Mouse (Mus musculus): ENCODE measurements around the gene Lrrc45.
A peak's percentile ranks its signal among the peaks of the same experiment; 100 is the strongest.
"Not testable (repeated sequence)": the region's sequence is repeated elsewhere in the genome, so short reads cannot be mapped to it uniquely, and the experiment has no call there.

Gene Lrrc45

DNA sequence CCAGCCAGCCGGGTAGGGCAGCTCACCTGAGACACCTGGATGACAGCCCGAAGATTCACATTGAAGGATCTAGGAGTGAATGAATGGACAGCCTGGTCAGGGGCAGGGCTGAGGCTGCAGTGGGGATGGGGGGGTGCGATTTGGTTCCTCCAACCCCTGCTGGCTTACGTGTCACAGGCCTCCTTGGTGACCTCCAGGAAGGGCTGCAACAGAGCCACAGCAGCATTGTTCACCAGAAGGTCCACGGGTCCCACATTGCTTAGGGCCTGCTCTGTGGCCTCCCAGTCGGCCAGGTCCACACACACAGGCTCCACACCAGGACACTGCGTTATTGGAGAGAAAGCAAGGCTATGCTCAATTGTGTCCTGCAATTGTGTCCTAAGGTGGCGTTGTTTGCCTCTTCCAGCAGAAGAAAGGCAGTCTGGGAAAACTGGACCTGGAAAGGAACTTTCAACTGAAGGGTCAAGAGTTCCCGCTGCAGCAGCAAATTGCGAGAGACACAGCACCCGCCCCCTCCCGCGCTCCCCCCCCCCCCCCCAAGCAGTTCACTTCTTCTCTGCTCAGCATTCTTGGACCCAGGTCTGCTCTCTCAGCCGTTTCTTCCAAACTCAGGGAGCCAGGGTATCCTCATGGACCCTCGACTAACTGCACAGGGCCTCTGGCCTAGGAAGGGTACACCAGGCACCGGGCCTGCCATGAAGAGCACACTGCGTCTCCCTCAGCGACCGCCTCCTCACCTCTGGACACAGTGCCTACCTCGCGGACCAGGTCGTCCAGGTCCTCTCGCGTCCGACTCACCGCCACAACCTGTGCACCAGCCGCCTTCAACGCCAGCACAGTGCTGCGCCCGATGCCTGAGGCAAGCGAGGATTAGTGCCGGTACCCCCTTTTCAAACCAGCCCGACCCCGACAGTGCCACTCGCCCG, 12.8 kb downstream of the Lrrc45 start:
- DNase-seq (ENCODE audit: low read depth, low spot score), result no peak

DNA sequence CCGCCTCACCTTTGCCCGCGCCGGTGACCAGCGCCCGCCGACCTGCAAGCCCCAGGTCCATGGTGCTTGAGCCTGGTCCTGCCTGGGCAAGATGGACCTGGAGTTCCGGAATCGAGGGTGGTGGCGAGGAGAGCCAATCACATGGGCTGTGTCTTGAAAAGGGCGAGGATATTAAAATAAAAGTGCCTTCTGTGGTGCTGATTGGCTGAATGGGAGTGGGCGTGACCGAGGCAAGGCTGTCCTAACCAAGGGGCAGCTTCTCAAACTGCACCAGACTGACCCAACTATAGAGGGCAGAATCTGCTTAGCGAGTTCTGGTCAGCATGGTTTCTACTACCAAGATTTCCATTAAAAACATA, 13.4 kb downstream of the Lrrc45 start, which contains the start of gene Dcxr:
TSS of gene Dcxr (minus strand) at position 113 of the 359 bp plus-strand sequence.
- DNase-seq (ENCODE audit: low read depth, low spot score), result peak; percentile 82

DNA sequence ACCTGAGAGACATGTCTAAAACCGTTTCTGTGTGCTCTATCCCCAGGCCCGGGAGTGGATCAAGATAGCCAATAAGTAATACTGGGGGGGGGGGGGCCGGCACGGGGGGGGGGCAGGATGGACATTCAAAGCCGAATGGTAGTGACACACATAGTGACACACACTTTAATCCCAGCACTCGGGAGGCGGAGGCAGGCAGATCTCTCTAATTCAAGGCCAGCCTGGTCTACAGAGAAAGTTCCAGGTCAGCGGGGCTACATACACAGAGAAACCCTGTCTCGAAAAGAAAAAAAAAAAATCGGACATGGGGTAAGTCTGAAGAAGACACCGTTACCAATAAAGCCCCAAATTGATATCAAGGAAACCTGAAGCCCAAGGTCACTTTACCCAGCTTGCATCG, 13.8 kb downstream of the Lrrc45 start:
- DNase-seq (ENCODE audit: low read depth, low spot score), result no peak

DNA sequence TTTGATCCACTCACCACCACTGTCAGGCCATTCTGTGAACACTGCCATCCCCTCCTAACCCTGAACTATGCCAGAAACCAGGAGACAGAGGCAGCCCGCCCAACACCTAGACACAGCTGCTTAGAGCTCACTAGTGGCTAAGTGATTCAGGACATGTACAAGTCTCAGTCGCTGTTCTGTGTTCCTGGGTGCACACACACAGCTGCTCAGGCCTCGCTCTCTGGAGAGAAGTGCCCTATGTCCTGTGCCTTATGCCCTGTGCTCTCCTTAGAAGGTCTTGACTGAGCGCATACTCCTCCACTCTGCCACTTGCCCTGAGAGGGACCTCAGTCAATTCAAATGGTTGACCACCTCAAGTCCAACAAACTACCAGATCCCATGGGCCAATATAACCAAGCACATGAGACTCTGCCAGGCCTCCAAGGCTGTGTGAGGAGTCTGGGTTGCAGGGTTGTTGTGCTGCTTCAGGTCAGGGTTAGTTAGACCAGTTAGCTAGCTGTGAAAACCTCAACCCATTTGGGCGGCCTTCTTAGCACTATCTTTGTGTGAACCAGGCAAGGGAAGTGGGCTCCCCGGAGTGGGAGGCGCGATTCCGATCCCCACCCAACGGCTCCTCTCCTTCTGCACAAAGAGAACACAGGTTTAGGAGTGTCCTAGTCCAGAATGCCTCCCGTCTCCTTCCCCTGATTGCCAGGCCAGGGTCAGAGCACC, 15.0 kb downstream of the Lrrc45 start:
- DNase-seq (ENCODE audit: low read depth, low spot score), result no peak

DNA sequence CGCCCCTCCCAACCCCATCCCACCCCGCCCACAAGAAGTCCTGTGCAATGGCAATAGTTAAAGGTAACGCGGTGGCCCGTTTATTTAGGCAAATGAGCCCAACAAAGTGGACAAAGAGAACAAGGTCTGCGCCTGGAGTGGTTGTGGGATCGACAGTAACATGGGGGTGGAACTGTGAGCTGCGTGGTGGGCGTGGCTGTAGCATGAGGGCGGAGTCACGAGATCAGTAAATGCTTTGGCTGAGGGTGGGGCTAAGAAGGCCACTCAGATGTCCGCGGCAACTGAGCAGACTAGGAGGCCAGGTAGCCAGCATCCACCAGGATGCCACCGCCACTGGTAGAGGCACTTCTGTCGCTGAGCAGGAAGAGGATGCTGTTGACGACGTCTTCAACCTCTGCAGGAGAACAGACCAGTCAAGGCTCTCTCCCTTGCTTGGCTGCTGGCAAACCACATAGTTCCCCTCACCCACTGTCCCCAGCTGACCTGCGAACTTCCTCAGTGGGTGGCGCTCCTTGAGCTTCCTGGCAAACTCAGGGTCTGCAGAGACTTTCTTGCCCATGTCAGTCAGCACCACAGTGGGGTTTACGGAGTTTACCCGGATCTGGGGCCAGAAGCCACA, 15.8 kb downstream of the Lrrc45 start:
- not testable (repeated sequence) for DNase-seq (ENCODE audit: low read depth, low spot score)

DNA sequence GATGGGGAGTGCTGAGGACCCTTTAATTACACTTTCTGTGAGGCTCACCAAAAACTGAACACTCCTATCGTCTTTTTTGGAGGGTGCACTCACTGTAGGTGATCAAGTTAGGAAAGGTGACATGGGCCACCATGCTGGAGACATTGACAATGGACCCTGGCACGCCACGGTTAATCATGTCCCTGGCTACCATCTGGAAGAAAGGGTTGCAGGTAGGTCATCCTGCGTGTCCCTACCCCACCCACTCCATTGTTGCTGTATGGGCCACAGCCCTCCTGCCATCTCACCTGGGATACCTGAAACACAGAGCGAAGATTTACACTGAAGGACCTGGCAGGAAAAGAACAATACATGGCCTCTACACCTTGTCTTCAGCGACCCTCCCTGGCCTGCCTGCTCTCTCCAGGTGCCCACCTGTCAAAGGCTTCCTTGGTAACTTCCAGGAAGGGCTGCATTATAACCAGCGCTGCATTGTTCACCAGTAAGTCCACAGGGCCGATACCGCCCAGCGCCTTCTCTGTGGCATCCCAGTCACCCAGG, 16.7 kb downstream of the Lrrc45 start:
- DNase-seq (ENCODE audit: low read depth, low spot score), result no peak

DNA sequence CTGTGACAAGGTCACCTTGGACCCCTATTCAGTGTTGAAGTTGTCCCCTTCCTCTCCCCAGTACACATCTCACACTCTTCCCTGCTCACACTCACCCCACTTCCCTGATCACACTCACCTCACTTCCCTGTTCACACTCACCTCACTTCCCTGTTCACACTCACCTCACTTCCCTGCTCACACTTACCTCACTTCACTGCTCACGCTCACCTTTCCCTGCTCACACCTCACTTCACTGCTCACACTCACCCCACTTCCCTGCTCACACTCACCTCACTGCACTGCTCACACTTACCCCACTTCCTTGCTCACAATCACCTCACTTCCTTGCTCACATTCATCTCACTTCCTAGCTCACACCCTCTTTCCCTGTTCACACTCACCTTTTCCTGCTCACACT, 17.7 kb downstream of the Lrrc45 start:
- no peak for DNase-seq (ENCODE audit: low read depth, low spot score)

DNA sequence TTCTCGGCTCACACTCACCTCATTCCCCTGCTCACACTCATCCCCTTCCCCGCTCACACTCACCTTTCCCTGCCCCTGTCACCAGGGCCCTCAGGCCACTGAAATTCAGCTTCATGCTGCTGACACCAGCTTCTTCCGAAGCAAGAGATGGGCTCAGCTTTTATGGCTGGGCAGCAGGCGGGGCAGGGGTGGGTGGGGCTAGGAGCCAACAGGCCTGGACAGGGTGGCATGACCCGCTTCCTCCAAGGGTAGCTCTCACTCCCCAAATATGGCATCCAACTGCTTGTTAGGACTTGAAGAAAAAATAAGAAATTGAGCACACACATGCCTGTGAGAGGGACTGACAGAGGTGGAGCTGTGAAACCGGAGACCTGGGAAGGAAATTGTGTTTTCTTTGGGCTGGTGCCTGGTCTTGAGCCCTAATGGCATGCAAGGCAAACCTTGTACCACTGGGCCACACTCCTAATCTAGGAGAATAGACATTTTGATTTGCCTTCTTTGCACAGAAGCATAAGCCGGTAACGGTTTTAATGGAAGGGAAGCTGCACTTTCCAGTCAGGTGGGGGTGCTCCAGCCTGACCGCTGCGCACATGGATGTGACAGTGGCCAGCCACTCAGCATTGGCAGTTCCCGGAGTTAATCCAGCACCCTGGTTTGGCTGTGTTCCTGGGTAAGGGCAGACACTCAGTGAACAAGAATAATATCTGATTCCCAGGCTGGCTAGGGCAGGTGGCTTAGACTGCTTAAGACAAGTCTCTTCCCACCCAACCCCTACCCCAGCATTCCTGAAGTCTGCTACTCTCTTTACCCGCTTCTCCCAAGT, 18.3 kb downstream of the Lrrc45 start, which contains the start of gene Cbr2:
TSS of gene Cbr2 (minus strand) at position 257 of the 823 bp plus-strand sequence.
- no peak for DNase-seq (ENCODE audit: low read depth, low spot score)

DNA sequence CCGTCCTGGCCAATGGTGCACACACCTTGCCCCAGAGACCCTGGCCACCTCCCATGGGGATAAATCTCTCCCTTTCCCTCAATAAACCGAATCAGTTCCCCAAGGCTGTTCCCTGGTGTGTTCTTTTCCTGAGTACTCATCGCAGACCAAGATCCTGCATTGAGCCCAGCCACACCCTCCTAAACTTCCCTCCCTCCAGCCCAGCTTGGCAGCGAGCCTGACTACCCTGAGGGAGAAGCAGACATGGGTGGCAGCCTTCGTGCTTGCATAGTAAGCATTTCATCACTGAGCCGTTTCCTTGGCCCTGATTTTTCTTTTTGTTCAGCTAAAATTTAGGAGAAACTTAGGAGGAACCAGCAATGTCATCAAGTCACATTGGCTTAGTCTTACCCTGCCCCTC, 19.8 kb downstream of the Lrrc45 start:
- DNase-seq (ENCODE audit: low read depth, low spot score), result no peak

DNA sequence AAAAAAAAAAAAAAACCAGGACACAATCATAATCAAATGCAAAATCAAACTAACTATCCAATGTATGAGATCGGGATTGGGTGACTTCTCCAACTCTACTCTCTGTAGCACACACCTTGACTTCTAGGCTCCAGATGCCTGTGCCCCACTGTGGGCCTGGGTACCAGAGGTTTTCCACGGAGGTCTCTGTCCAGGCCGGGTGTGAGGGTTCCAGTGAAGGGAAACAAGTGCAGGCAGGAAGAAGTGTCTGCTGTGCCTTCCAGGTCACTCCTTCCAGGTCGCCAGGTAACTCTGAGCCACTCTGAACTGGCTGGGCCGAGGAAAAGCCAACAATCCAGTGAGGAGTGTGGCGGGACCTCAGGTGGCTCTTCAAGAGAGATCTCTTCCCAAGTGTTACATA, 22.7 kb downstream of the Lrrc45 start:
- DNase-seq (ENCODE audit: low read depth, low spot score), result no peak

DNA sequence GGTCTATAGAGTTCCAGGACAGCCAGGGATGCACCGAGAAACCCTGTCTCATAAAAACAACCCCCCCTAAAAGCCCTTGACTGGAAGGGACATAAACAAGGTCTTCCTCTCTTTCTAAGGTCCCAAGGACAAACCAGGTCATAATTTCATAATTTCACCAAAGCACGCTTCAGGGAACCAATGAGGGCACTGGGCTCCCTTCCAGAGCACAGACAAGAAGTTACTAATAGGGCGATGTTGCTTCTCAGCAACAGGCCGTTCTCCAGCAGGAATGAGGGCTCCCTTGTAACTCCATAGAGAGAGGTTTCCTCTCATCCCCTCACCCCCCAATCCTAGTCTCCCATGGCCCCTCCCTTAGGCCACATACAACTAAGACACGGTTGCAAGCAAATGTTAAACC, 27.3 kb downstream of the Lrrc45 start:
- no peak for DNase-seq (ENCODE audit: low read depth, low spot score)

DNA sequence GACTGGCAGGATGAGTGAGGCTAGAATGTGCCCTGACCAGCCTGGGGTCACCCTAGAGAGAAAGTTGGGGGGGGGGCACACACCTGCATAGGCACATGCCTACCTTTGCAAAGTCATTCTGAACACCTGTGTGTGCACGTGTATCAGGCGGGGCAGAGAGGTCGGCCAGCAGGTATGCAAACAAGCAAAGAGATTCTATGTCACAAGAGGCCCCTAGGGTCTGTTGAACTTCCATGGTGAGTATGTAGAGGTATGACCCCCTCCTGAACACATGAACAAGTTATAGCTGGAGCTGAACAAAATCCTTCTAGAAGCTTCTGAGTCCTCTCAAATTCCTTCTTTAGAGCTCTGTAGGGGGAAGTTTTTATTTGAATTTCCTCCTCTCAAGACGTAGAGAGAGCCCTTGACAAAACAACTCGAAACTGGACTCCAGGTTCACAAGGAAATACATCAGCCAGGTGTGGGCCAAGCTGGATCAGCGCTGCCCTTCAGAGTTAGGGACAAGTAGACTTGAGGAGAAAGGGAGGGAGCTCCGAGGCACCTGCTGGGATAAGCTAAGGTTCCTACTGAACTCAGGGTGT, 30.5 kb downstream of the Lrrc45 start:
- DNase-seq (ENCODE audit: low read depth, low spot score), result no peak

DNA sequence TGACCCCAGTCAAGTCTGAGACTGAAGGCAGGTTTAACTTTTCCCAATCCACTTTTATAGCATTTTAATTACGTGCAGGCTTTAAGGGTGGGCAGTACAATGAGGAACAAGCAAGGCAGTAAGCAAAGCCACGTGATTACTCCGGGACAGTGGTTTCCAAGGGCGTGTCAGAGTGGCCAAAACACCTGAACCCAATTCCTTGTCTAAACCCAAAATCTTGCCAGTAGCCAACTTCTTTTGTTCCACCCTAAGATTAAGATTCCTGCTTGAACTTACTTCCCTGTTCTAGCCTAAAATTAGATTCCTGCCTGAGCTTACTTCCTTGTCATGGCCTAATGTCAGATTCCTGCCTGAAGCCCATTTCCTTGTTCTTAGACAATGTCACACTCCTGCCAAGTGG, 34.2 kb downstream of the Lrrc45 start:
- no peak for DNase-seq (ENCODE audit: low read depth, low spot score)

DNA sequence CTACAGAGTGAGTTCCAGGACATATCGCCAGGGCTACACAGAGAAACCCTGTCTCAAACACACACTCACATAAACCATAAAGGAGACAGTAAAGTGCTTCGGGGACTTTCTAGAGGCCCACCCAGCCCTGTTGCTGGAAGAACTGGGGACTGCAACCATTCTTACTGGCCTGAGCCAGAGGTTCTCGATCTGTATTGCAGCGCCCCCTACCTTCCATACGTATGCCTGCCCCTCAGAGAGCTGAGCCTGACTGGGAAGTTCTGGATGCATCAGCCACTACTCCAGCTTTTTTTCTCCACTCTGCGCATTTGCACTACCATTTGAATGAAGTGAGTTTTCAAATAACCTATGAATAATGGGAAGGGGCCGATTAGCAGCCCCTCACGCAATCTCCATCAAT, 35.7 kb downstream of the Lrrc45 start:
- DNase-seq (ENCODE audit: low read depth, low spot score), result no peak

DNA sequence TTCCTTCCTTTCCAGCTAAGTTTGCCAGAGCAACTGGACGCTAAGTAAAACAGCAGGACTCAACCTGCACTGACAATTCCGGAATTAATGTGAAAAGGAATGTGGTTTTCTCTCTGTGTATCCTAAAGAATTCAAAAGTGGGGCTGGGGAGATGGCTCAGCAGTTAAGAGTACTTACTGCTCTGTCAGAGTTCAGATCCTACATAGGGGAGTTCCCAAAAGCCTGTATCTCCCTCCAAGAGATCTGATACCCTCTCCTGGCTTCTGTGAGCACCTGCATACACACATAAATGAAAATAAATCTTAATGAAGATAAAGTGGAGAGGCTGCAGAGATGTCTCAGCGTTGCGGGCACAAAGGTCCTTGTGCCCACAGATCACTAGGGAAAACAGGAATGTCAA, 37.9 kb downstream of the Lrrc45 start:
- no peak for DNase-seq (ENCODE audit: low read depth, low spot score)

DNA sequence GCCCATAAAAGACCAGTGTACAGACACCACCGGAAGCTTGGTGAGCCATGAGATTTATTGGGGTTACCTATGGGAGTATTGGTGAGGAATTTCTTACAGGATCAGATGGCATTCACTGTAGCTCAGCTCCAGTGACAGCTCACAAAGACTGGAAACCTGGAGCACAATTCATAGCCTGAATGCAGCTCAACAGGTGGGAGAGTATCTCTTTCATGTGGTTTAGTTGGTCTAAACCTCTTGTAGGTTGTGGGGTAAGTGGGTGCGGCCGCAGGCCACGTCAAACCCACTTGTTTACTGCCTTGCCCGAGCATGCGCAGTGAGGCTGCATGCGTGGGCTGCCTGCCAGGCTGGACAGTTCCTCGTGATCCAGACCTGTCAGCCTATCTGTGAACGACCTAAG, 46.5 kb downstream of the Lrrc45 start:
- DNase-seq (ENCODE audit: low read depth, low spot score), result no peak

DNA sequence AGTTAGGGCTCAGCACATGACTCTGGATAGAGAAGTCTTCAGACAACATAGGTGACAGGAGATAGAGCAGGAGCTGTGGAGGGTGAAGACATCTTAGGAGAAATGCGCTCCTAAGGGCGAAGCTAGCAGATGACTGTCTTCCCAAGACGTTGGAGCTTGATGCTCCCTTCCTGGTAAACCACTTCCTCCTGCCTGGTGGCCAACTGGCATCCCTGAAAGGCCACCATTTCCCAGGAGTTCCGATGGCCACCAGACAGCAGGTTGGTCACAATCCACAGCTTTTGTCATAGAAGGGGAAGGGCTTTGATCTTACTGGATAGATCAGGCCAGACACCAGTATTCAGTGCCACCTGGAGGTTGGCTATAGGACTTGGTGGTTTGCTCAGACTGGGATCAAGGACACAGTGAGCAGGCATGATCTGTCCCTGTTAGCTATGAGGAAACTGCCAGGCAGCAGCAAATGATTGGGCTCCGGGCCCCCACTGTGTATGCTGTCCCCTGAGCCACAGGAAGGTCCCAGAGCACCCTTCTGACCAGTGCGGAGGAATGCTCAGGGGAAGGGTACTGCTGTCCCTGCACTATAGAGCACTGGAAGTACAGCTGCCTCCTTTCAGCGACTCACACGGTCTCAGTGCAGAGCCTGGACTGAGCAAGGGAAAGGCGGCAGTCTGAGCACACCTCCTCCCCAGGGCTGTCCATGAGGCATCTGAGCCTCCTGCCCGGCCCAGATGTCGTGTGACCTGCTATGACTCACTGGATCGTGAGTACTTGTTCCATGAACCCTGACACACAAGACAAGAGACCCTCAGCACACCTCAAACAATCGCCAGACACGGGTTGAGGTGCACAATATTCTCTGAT, 48.3 kb downstream of the Lrrc45 start:
- no peak for DNase-seq (ENCODE audit: low read depth, low spot score)

DNA sequence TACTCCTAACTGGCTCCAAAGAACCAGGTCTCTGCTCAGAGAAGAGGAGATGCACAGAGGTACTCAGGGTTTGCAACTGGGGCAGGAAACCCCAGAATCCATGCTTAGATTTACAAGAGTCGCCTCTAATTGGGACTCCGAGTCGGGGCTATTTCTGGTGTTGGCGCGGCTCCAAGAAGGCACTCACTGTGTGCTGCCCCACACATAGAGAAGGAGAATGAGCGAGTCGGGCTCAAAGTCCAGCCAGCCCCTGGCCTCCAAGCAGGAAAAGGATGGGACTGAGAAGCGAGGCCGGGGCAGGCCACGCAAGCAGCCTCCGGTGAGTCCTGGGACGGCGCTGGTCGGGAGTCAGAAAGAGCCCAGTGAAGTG, 48.9 kb downstream of the Lrrc45 start, which contains the start of gene Hmga1b:
TSS of gene Hmga1b (plus strand) at position 123 of the 370 bp plus-strand sequence.
- not testable (repeated sequence) for DNase-seq (ENCODE audit: low read depth, low spot score)

DNA sequence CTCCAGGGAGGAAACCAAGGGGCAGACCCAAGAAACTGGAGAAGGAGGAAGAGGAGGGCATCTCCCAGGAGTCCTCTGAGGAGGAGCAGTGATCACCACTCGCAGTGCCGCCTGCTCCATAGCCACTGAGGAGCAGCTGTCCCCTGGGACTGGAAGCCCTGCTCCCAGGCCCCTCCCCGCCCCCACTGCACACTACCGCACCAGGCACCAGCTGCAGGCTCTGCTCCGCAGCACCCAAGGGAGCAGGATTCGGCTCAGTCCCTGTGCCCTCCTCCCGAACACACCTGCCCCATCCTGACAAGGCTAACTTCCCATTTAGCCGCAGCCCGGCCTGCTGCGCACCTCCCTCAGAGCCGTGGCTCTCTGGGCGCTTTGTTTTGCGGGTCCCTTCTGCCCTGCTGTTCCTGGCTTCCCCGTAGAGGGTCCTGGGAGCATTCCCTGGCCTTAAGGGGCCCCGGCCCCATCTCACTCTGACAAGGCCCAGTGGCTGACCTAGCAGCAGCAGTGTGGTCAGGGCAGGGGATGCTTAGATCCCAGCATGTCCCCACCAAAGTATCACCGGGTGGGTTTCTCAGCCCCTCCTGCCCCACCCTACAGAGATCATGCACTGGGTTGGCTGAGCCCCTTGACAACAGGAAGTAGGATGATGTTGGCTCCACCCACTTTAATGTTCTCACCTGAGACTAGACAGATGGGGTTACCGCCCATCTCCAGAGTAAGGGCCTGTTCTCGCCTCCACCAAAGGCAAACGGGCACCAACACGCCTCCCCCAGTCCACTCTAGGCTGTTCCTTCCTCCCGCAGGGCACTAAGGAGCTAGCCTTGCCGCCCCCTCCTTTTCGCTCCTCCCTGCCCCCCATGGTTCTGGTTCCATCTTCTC, 49.6 kb downstream of the Lrrc45 start:
- DNase-seq (ENCODE audit: low read depth, low spot score), result not testable (repeated sequence)
